Mouse (Mus musculus): ENCODE data around the gene Camkk1. TPM values are rescaled to one million over a fixed set of nuclear protein-coding genes. Genes with fewer than 3 reads are reported as not detected.

Camkk1 gene
- polyA plus RNA-seq (2012; rRNA removed), result 18.1 and 18.8 TPM in 2 replicates

DNA sequence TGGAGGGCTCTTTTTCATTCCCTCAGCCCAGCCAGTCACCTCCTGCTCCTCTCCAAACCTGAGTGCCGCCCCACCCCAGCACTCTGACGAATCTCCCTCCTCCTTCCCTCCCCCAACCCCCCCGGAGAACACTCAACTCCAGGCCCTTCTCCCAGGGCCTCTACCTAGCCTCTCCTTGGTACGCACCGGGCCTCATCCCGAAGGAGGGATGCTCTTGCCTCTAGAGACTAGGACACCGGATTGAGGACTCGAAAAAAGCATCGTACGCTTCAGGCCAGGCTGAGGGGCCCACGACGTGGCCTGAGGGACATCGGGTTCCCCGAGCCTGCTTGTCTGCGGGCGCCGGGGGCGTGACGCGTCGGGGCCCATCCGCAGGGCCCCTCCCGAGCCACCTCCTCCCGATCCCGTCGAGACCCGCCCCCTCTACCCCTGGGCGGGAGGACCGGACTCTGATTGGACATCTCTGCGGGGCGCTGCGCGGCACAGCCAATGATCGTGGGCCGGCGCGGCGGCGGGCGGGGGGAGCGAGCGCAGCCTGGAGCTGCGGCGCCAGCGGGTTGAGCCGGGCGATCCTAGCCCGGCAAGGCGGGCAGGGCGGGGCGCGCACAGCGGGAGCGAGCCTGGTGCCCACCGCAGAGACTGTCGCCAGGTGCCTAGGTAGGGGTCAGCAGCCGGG lies at the start of gene Camkk1:
Gene Camkk1 (plus strand): TSS at position 538 of the 676 bp plus-strand sequence.

DNA sequence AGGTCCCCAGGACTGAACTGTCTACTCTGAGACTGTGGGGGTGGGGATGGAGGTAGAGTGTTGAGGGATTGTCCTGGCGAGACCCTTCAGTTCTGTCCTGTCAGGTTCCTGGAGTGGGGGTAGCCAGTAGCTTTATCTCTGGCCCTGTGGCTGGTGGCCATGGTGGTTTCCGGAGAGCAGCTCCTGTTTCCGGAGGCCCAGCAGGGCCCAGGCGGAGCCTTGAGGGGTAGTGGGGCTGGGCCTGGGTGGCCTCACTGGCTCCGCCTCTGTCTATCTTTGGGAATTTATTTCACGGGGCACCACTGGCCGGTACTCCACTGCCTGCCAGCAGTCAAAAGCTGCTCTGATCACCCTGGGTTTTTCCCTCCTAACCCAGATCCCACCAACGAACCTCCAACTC lies 20.0 kb upstream of the Camkk1 start, which contains the start of gene P2rx1:
Gene P2rx1 (plus strand): TSS at position 333 of the 400 bp plus-strand sequence.

DNA sequence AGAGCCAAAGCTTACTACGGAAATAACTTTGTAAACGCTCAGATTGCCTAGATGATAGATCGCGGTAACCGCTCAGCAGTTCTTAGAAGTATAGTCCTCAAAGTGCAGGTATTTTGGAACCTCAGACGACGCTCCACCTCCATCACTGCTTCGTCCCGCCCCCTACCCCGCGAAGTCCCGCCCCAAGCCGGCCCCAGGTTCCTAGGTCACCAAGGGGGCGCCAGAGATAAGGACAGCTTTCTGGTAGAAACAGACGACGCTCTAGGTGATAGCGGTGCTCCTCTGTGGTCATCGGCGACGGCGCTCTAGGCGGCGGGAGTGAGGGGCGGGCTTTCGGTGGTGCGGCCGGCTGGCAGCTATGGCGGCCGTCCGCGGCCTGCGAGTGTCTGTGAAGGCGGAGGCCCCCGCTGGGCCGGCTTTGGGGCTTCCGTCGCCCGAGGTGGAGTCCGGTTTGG lies 28.8 kb downstream of the Camkk1 start, which contains the start of gene Ncbp3:
Gene Ncbp3 (plus strand): TSS at position 242 of the 455 bp plus-strand sequence.

GRCm38 (mm10) chr11:73090283-73090682 lies 71.5 kb downstream of the Camkk1 start, which contains the start of gene Itgae:
TSS of gene Itgae (plus strand) at chr11:73090583.

Other genes starting within 250 kb of the Camkk1 start
- 4.3 and 4.8 TPM in 2 replicates for gene Cyb5d2, start 222.9 kb upstream of the Camkk1 start, polyA plus RNA-seq (2012; rRNA removed)
- 29.3 and 33.0 TPM in 2 replicates for gene Zzef1, start 222.8 kb upstream of the Camkk1 start, polyA plus RNA-seq (2012; rRNA removed)
- 1.2 and 1.8 TPM in 2 replicates for gene Atp2a3, start 57.8 kb upstream of the Camkk1 start, polyA plus RNA-seq (2012; rRNA removed)
- gene P2rx1, start 19.9 kb upstream of the Camkk1 start, polyA plus RNA-seq (2012; rRNA removed), result 0.36 and 0.37 TPM in 2 replicates
- gene Ncbp3, start 28.8 kb downstream of the Camkk1 start, polyA plus RNA-seq (2012; rRNA removed), result 7.7 and 7.8 TPM in 2 replicates
- gene Itgae, start 71.6 kb downstream of the Camkk1 start, polyA plus RNA-seq (2012; rRNA removed), result 0.09 and 0.15 TPM in 2 replicates
- 2.8 and 3.5 TPM in 2 replicates for gene Haspin, start 119.3 kb downstream of the Camkk1 start, polyA plus RNA-seq (2012; rRNA removed)
- 0.66 and 0.79 TPM in 2 replicates for gene P2rx5, start 141.4 kb downstream of the Camkk1 start, polyA plus RNA-seq (2012; rRNA removed)
- 74.7 and 81.5 TPM in 2 replicates for gene Emc6, start 158.0 kb downstream of the Camkk1 start, polyA plus RNA-seq (2012; rRNA removed)
- 87.3 and 87.6 TPM in 2 replicates for gene Tax1bp3, start 158.1 kb downstream of the Camkk1 start, polyA plus RNA-seq (2012; rRNA removed)
- gene Ctns, start 180.0 kb downstream of the Camkk1 start, polyA plus RNA-seq (2012; rRNA removed), result 22.7 and 24.8 TPM in 2 replicates
- 1.7 and 2.3 TPM in 2 replicates for gene Shpk, start 180.5 kb downstream of the Camkk1 start, polyA plus RNA-seq (2012; rRNA removed)
- 0.58 and 1.4 TPM in 2 replicates for gene Trpv1, start 215.3 kb downstream of the Camkk1 start, polyA plus RNA-seq (2012; rRNA removed)
- gene Trpv3, start 248.4 kb downstream of the Camkk1 start, polyA plus RNA-seq (2012; rRNA removed), result 0.14 and 0.25 TPM in 2 replicates